Mouse (Mus musculus): ENCODE data around the gene Dcst1.

Dcst1 gene

GRCm38 (mm10) chr3:89308089-89308488 lies 57.0 kb downstream of the Dcst1 start:
- DNase-seq (ENCODE audit: low spot score): peak; percentile 51

GRCm38 (mm10) chr3:89305551-89306325 lies 59.3 kb downstream of the Dcst1 start:
- no peak for DNase-seq (ENCODE audit: low spot score)

- DNase-seq (ENCODE audit: low spot score): no peak
Measured at GRCm38 (mm10) chr3:89305105-89305504, 59.9 kb downstream of the Dcst1 start.

GRCm38 (mm10) chr3:89304440-89304839 lies 60.6 kb downstream of the Dcst1 start:
- no peak for DNase-seq (ENCODE audit: low spot score)

GRCm38 (mm10) chr3:89300514-89300913 lies 64.5 kb downstream of the Dcst1 start:
- no peak for DNase-seq (ENCODE audit: low spot score)
